ENCODE assay signal across 29 mouse cellular contexts in genomic region chr2:166893036-166893435, GRCm38 (mm10).
"Had no signal": no experiment of that assay in that cellular context is flagged by ENCODE, and none has a peak within 500 bp of the region (broad histone marks: within the 10 kb centered on the region; RNA-seq: fewer than 3 reads in every experiment).

No protein-coding gene starts in this region.

- H3K9ac ChIP-seq: embryonic facial prominence, embryonic 12.5 days; embryonic facial prominence, embryonic 13.5 days; embryonic facial prominence, embryonic 15.5 days; forebrain, embryonic 12.5 days; forebrain, embryonic 13.5 days; forebrain, embryonic 15.5 days; forebrain, postnatal 0 days had no signal

- H3K27me3 ChIP-seq: embryonic facial prominence, embryonic 12.5 days; embryonic facial prominence, embryonic 13.5 days; embryonic facial prominence, embryonic 15.5 days; forebrain, embryonic 12.5 days; forebrain, embryonic 13.5 days; forebrain, embryonic 15.5 days had no signal

- H3K27ac ChIP-seq: embryonic facial prominence, embryonic 10.5 days; embryonic facial prominence, embryonic 12.5 days; embryonic facial prominence, embryonic 13.5 days; embryonic facial prominence, embryonic 15.5 days; forebrain, embryonic 10.5 days; forebrain, embryonic 12.5 days; forebrain, embryonic 13.5 days; forebrain, embryonic 15.5 days; gastrocnemius, adult 2 months; heart, adult 2 months; heart, embryonic 10.5 days had no signal

- DNase-seq: cerebellum, adult 2 months; cerebellum, adult 8-10 months; cerebellum, adult 9-10 months; cerebellum, adult 9-11 months; cerebellum, postnatal 10 days; cerebellum, postnatal 14 days; cerebellum, postnatal 25 days; cerebellum, postnatal 36 days; embryo, embryonic 11 days; forebrain, postnatal 0 days; gastrocnemius, adult 2 months; gastrocnemius, postnatal 10 days; gastrocnemius, postnatal 25 days; gastrocnemius, postnatal 36 days; heart, adult 11 months; heart, adult 18-20 months; heart, adult 2 months had no signal

- H3K9me3 ChIP-seq: embryonic facial prominence, embryonic 10.5 days; embryonic facial prominence, embryonic 12.5 days; embryonic facial prominence, embryonic 13.5 days; embryonic facial prominence, embryonic 15.5 days; forebrain, embryonic 10.5 days; forebrain, embryonic 12.5 days; forebrain, embryonic 13.5 days; forebrain, embryonic 15.5 days; heart, embryonic 10.5 days had no signal

- H3K4me3 ChIP-seq: embryonic facial prominence, embryonic 10.5 days; embryonic facial prominence, embryonic 12.5 days; embryonic facial prominence, embryonic 13.5 days; embryonic facial prominence, embryonic 15.5 days; erythroblast, embryonic 14.5 days; forebrain, embryonic 10.5 days; forebrain, embryonic 12.5 days; forebrain, embryonic 13.5 days; forebrain, embryonic 15.5 days; gastrocnemius, adult 2 months; heart, adult 2 months; heart, embryonic 10.5 days had no signal

- ATAC-seq: forebrain, embryonic 13.5 days; forebrain, embryonic 14.5 days; forebrain, embryonic 15.5 days; forebrain, postnatal 0 days had no signal

- H3K4me2 ChIP-seq: embryonic facial prominence, embryonic 12.5 days; embryonic facial prominence, embryonic 13.5 days; embryonic facial prominence, embryonic 15.5 days; forebrain, embryonic 12.5 days; forebrain, embryonic 13.5 days; forebrain, embryonic 15.5 days; heart, embryonic 11.5 days had no signal

- H3K4me1 ChIP-seq: embryonic facial prominence, embryonic 10.5 days; embryonic facial prominence, embryonic 12.5 days; embryonic facial prominence, embryonic 13.5 days; embryonic facial prominence, embryonic 15.5 days; forebrain, embryonic 12.5 days; forebrain, embryonic 13.5 days; forebrain, embryonic 15.5 days had no signal
